Mouse (Mus musculus) lung, embryonic 16.5 days (tissue): Measurements from ENCODE around the gene Olfr611. TPM values are rescaled to one million over a fixed set of nuclear protein-coding genes. Genes with fewer than 3 reads are reported as not detected.

Experiments
- polyA plus RNA-seq: library from polyadenylated mRNA; unstranded; fragments of >200 nt; fragmentation: Nextera tagmentation; extraction: Ambion mirVana; gene quantifications from 2 replicates; pipeline ENCODE4 v1.2.1, GENCODE M21; 2015

Olfr611 gene
- polyA plus RNA-seq, 1 experiment from 2014 or later = not detected

Other genes with a start within 250 kb of the Olfr611 start
- gene Olfr596, start 215.2 kb downstream of the Olfr611 start, polyA plus RNA-seq = not detected in 2 replicates
- not detected in 2 replicates for gene Olfr597, start 204.5 kb downstream of the Olfr611 start, polyA plus RNA-seq
- not detected in 2 replicates for gene Olfr598, start 197.3 kb downstream of the Olfr611 start, polyA plus RNA-seq
- not detected in 2 replicates for gene Olfr599, start 184.9 kb downstream of the Olfr611 start, polyA plus RNA-seq
- not detected in 2 replicates for gene Olfr600, start 171.2 kb downstream of the Olfr611 start, polyA plus RNA-seq
- not detected in 2 replicates for gene Olfr601, start 158.2 kb downstream of the Olfr611 start, polyA plus RNA-seq
- not detected in 2 replicates for gene Olfr603, start 134.7 kb downstream of the Olfr611 start, polyA plus RNA-seq
- gene Usp17lc, start 105.8 kb downstream of the Olfr611 start, polyA plus RNA-seq = not detected in 2 replicates
- gene Olfr605, start 75.4 kb downstream of the Olfr611 start, polyA plus RNA-seq = not detected in 2 replicates
- gene Olfr606, start 71.8 kb downstream of the Olfr611 start, polyA plus RNA-seq = not detected in 2 replicates
- not detected in 2 replicates for gene Olfr607, start 56.7 kb downstream of the Olfr611 start, polyA plus RNA-seq
- gene Olfr608, start 51.0 kb downstream of the Olfr611 start, polyA plus RNA-seq = not detected in 2 replicates
- gene Olfr609, start 22.8 kb downstream of the Olfr611 start, polyA plus RNA-seq = not detected in 2 replicates
- gene Olfr610, start 8.7 kb downstream of the Olfr611 start, polyA plus RNA-seq = not detected in 2 replicates
- gene Olfr612, start 21.9 kb upstream of the Olfr611 start, polyA plus RNA-seq = not detected in 2 replicates
- not detected in 2 replicates for gene Olfr613, start 27.2 kb upstream of the Olfr611 start, polyA plus RNA-seq
- not detected in 2 replicates for gene Olfr615, start 35.2 kb upstream of the Olfr611 start, polyA plus RNA-seq
- gene Olfr616, start 48.3 kb upstream of the Olfr611 start, polyA plus RNA-seq = not detected in 2 replicates
- gene Olfr617, start 52.2 kb upstream of the Olfr611 start, polyA plus RNA-seq = not detected in 2 replicates
- gene Olfr618, start 69.3 kb upstream of the Olfr611 start, polyA plus RNA-seq = not detected in 2 replicates
- gene Olfr619, start 79.7 kb upstream of the Olfr611 start, polyA plus RNA-seq = not detected in 2 replicates
- not detected in 2 replicates for gene Olfr620, start 91.7 kb upstream of the Olfr611 start, polyA plus RNA-seq
- not detected in 2 replicates for gene Olfr622, start 121.9 kb upstream of the Olfr611 start, polyA plus RNA-seq
- gene Olfr623, start 142.9 kb upstream of the Olfr611 start, polyA plus RNA-seq = not detected in 2 replicates
- gene Olfr624, start 150.3 kb upstream of the Olfr611 start, polyA plus RNA-seq = 0.05 TPM in 1 of 2 replicates, not detected in the other
- gene Olfr625-ps1, start 161.9 kb upstream of the Olfr611 start, polyA plus RNA-seq = not detected in 2 replicates
- not detected in 2 replicates for gene Olfr243, start 193.8 kb upstream of the Olfr611 start, polyA plus RNA-seq
- gene Olfr628, start 209.5 kb upstream of the Olfr611 start, polyA plus RNA-seq = not detected in 2 replicates
- gene Olfr629, start 224.1 kb upstream of the Olfr611 start, polyA plus RNA-seq = not detected in 2 replicates
- gene Olfr630, start 236.5 kb upstream of the Olfr611 start, polyA plus RNA-seq = not detected in 2 replicates